Mouse (Mus musculus): ENCODE data around the gene Dnm1.
"Not testable (repeated sequence)": the region's sequence is repeated elsewhere in the genome, so short reads cannot be mapped to it uniquely, and the experiment has no call there.

The Dnm1 gene

DNA sequence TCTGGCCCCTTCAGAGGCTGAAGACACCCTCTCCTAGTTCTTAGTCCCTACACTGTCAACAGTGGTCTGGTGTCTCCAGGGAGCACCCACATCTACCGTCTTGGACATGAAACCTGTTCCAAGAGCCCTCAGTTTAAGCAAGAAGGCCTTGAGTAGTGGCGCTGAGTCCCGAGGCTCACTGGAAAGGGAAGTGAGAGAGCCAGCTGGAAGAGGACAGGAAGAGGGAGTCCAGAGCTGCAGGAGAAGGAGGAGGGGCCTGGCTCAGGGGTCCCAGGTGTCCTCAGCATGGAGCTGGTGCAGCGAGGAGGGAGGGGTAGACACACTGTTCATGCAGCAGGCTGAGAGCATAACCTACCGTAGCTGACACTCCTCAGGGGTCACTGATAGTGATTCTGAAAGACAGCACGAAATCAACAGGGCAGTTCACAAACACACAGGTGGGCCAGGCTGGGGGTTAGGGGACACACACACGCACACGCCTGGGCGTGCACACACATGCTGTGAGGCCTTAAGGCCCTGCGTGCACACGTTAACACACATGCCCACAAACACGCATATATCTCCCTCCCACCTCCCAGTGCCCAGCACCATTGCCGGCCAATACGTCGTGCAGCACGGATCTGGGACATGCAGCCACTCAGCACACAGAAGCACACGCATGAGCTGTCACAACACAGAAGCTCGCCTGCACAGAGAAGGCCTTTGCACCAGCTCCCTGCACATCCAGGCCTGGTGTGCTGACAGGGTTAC is 42.9 kb downstream of the Dnm1 start:
- no peak for DNase-seq

- no peak for DNase-seq
These were observed 44.1 kb downstream of the Dnm1 start for GRCm38 (mm10) chr2:32308870-32309568.

- peak; percentile 59 for DNase-seq
These were observed 45.0 kb downstream of the Dnm1 start for GRCm38 (mm10) chr2:32307941-32308760.

- DNase-seq: no peak
These were observed 45.8 kb downstream of the Dnm1 start for GRCm38 (mm10) chr2:32307247-32307798.

DNA sequence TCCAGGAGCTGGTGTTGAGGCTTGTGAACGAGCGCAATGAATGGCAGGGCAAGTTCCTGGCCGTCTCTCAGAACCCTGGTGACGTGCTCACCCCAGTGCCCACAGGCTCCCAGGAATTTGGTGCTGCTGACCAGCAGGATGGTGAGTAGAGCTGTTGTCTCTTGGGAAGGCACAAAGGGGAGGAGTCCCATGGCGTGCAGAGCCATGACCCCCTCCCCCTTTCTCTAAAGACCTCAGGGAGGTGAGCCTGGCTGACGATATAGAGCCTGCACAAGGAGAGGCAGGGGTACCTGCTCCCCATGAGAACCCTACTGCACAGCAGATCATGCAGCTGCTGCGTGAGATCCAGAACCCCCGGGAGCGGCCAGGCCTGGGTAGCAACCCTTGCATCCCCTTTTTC is 47.0 kb downstream of the Dnm1 start:
- no peak for DNase-seq

GRCm38 (mm10) chr2:32305668-32306067 is 47.5 kb downstream of the Dnm1 start:
- no peak for DNase-seq

DNA sequence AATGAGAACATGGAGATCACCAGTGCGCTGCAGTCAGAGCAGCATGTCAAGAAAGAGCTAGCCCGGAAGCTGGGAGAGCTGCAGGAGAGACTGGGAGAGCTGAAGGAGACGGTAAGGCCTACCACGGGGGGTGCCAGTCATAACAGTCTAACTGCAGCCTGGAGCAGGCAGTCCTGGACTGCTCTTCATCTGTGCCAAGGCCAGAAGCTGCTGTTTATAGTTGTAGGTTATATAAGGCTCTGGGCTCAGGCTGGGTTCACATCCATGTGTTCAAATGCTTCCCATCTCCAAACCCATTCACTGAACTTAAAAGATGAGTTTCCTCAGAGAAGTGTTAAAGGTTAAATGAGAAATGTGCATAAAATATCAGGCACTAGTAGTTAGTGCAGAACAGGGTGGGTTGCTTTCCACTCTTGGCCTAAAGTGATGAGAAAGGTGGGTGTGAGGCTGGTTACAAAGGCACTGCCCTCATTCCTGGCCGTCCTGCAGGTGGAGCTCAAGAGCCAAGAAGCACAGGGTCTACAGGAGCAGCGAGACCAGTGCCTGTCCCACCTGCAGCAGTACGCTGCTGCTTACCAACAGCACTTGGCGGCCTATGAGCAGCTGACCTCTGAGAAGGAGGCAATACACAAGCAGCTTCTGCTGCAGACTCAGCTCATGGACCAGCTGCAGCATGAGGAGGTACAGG is 48.8 kb downstream of the Dnm1 start:
- peak; percentile 58 for DNase-seq

DNA sequence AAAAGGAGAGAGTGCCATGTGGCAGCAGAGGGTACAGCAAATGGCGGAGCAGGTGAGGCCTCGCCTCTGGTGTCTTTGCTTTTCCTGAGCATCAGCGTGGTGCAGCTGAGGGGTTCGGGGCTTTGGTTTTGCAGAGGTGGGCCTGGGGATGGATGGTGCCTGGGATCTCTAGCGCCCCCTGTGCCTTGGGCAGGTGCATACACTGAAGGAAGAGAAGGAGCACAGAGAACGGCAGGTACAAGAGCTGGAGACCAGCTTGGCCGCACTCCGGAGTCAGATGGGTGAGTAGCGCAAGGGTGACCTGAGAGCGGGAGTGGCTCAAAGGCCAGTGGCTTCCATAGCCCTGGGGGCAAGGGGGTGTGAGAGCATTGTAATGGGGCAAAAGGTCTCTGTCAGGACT is 50.2 kb downstream of the Dnm1 start:
- no peak for DNase-seq

GRCm38 (mm10) chr2:32299469-32299868 is 53.7 kb downstream of the Dnm1 start:
- no peak for DNase-seq

DNA sequence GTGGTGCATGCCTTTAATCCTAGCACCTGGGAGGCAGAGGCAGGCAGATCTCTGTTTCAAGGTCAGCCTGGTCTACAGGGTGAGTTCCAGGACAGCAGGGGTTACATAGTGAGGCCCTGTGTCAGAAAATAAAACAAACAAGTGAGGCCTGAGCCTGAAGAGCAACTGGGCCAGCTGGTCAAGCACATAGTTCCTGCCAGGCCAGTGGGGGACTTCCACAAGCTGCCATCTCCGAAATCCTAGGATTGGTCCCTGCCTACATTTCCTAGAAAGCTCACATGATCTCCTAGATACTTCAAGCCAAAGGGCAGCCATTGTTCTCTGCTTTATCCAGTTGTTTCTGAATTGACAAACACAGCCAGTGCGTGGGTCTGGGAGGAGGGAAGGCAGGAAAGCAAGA is 57.3 kb downstream of the Dnm1 start:
- DNase-seq: not testable (repeated sequence)

DNA sequence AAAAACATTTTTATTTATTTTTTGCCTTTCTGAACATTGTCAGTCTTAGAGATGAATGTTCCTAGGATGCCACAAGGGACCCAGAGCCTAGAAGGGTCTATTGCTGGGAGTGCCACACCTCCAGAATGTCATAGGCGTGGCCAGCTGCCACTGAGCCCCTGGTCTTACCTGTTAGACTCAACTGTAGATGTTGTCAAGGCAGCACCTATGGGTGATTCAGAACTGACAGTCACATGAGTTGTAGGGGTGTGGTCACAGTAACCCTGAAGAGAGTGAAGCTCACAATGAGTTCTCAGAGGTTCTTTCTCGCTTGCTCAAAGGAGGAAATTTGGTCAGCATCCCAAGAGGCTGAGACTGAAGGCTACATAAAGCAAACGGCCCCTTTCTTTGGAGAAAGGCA is 57.9 kb downstream of the Dnm1 start:
- DNase-seq: no peak

GRCm38 (mm10) chr2:32294348-32294747 is 58.8 kb downstream of the Dnm1 start:
- no peak for DNase-seq

DNA sequence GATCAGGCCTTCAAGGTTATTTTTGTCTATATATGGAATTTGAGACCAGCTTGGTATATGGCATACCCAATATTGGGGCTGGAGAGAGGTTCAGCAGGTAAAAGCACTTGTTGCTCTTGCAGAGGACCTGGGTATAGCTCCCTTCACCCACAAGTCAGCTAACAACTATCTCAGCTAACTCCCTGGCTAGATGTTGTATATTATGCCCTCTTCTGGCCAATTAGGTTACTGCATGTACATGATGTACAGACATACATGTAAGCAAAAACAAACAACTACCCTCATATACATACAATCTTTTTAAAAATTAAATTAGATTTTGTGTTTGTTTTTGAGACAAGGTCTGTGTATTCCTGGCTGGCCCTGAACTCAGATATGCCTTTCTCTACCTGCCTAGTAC is 63.6 kb downstream of the Dnm1 start:
- DNase-seq: peak; percentile 28

GRCm38 (mm10) chr2:32288371-32288931 is 64.7 kb downstream of the Dnm1 start:
- no peak for DNase-seq

DNA sequence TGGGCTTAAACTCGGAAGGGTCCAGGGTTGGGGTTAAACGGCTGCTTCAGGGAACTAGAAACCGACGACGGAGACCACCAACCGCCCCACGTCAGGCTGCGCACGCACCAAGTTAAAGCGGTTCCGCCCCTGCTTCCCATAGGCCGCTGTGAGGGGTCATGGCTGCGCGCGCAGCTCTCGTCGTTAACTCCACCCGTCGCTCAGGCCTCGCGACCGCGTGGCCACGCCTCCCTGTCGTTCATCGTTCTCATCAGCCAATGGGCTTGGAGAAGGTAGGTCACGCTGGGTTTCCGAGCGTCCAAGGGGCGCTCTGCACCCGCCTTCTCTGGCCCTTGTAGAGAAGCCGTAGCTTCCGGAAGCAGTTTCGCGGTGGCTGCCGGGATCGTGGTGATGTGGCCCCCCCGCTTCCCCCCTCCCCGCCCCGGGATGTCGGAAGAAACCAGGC is 65.2 kb downstream of the Dnm1 start, which contains the start of gene Swi5:
Swi5 (minus strand) TSS at position 153 of the 445 bp plus-strand sequence.
- DNase-seq: peak; percentile 100

DNA sequence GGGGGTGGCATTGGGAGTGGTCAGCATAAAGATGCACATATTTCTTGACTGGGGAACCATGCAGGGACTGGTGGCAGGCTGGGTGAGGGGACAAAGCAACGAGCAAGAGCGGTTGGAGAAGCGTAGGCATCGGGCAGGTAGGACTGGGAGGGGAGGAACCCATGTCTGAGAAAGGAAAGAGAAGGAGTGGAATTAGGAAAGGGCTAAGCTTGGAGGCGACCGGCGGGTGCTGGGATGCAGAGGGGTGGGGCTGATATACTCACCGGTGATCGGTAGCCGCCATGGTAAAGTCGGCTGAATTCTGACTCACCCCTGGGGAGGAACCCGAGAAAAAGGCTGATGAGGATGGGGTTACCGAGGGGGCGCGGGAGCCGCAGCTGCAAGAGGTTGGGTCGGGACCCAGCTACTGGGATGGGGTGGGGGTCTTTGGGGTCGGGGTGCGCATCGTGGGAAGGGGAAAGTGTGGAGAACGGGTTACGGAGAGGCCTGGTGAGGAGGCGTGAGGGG is 65.8 kb downstream of the Dnm1 start, which contains the start of gene Golga2:
Golga2 (plus strand) TSS at position 51 of the 507 bp plus-strand sequence.
- DNase-seq: no peak

DNA sequence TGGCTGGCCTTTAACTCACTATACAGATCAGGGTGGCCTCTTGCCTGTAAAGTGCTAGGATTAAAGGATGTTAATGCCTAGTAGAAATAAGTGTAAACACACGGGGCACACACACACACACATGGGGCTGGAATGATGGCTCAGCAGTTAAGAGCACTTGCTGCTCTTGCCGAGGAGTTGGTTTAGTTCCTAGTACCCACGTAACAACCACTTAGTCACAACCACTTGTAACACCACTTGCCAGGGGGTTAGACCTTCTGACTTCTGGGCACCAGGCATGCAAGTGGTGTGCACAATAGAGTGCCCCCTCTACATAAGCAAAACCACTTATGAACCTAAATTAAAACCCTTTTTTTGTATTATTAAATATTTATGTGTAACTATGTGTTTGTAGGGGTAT is 69.2 kb downstream of the Dnm1 start:
- DNase-seq: no peak

GRCm38 (mm10) chr2:32282727-32283126 is 70.4 kb downstream of the Dnm1 start:
- DNase-seq: peak; percentile 73

DNA sequence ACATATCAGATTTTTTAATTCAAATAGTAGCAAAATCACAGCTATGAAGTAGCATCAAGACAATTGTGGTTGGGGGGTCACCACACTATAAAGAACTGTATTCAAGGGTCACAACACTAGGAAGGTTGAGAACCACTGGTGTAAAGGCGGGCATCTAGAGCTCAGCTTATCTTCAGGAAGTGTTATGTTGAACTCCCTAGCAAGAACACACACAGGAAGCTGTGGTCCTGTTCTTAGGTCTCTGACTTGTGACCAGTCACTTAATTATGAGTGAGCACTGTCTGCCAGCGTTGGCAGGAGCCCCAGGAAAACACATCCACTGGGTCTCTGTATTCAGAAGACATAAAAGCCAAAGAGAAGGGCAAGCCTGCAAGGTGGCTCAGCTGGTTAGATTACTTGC is 70.8 kb downstream of the Dnm1 start:
- no peak for DNase-seq

DNA sequence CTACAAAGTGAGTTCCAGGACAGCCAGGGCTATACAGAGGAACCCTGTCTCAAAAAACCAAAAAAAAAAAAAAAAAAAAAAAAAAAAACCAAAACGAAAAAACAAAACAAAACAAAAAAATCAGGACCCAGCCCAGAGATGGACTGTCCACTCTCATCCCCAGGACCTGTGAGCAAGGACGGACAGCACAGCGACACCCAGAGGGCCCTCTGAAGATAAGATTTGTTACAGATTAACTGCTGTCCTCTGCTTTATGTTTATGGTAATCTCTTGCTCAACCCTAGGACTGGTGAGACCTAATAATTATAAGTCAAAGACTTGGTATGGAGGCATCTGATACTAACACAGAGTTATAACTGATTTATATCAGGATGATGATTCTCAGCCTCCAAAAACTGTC is 77.3 kb downstream of the Dnm1 start:
- DNase-seq: no peak

- peak; percentile 41 for DNase-seq
These were observed 92.5 kb downstream of the Dnm1 start for GRCm38 (mm10) chr2:32260635-32261034.

All from kidney, postnatal 14 days (tissue).